Mouse (Mus musculus): ENCODE data around the gene Ercc4. TPM values are rescaled to one million over a fixed set of nuclear protein-coding genes. Genes with fewer than 3 reads are reported as not detected.

Gene Ercc4
- polyA plus RNA-seq, 1 experiment from 2014 or later, result 9.4 TPM

GRCm38 (mm10) chr16:13153215-13153614 lies 43.7 kb downstream of the Ercc4 start:
- H3K27ac ChIP-seq (ENCODE audit: low read depth, low read length), result no peak overlapping the region
- no peaks in the 10 kb centered on the region for H3K27me3 ChIP-seq (ENCODE audit: control insufficient read depth, insufficient read depth, low read length)
- H3K4me3 ChIP-seq (ENCODE audit: low read depth, low read length), result no peak overlapping the region
- H3K36me3 ChIP-seq (ENCODE audit: control insufficient read depth, insufficient read depth, low read length), result peaks cover under 1% of the 10 kb centered on the region; the same call in 1 of the 2 replicates
- H3K9ac ChIP-seq (ENCODE audit: low read depth, low read length), result no peak overlapping the region
- H3K4me2 ChIP-seq, result no peak overlapping the region
- WGBS (ENCODE audit: insufficient replicate concordance), result 83% methylated on average over 4 of the region's 4 CpGs
- H3K4me1 ChIP-seq (ENCODE audit: control insufficient read depth, insufficient read depth, low read length), result peaks cover 5% of the 10 kb centered on the region
- H3K9me3 ChIP-seq (replicated peaks; ENCODE audit: control insufficient read depth, low read length), result no peaks in the 10 kb centered on the region
- no peak for ATAC-seq (replicated peaks; ENCODE audit: insufficient number of reproducible peaks, low FRiP score, low TSS enrichment)

- H3K9me3 ChIP-seq (replicated peaks; ENCODE audit: control insufficient read depth, low read length), result no peaks in the 10 kb centered on the region
- H3K4me1 ChIP-seq (ENCODE audit: control insufficient read depth, insufficient read depth, low read length), result peaks cover 6% of the 10 kb centered on the region
- H3K4me2 ChIP-seq, result no peak overlapping the region
- ATAC-seq (replicated peaks; ENCODE audit: insufficient number of reproducible peaks, low FRiP score, low TSS enrichment), result no peak
- H3K9ac ChIP-seq (ENCODE audit: low read depth, low read length), result no peak overlapping the region
- no peaks in the 10 kb centered on the region for H3K27me3 ChIP-seq (ENCODE audit: control insufficient read depth, insufficient read depth, low read length)
- H3K27ac ChIP-seq (ENCODE audit: low read depth, low read length), result no peak overlapping the region
- H3K36me3 ChIP-seq (ENCODE audit: control insufficient read depth, insufficient read depth, low read length), result no peaks in the 10 kb centered on the region
- H3K4me3 ChIP-seq (ENCODE audit: low read depth, low read length), result no peak overlapping the region
These were observed 44.9 kb downstream of the Ercc4 start for GRCm38 (mm10) chr16:13154352-13154751.

GRCm38 (mm10) chr16:13157314-13157713 lies 47.8 kb downstream of the Ercc4 start:
- Histone ChIP-seq H3K9me3 (replicated peaks; ENCODE audit: control insufficient read depth, low read length) (no peaks in the 10 kb centered on the region), H3K27me3 (ENCODE audit: control insufficient read depth, insufficient read depth, low read length) (no peaks in the 10 kb centered on the region), H3K4me2 (0 out of 2 replicates have a peak overlapping the region, but pooled peaks have one; percentile 29), H3K27ac (ENCODE audit: low read depth, low read length) (no peak overlapping the region; the same call in 1 of the 2 replicates), H3K36me3 (ENCODE audit: control insufficient read depth, insufficient read depth, low read length) (no peaks in the 10 kb centered on the region), H3K9ac (ENCODE audit: low read depth, low read length) (no peak overlapping the region), H3K4me1 (ENCODE audit: control insufficient read depth, insufficient read depth, low read length) (peaks cover 8% of the 10 kb centered on the region), H3K4me3 (ENCODE audit: low read depth, low read length) (no peak overlapping the region)
- 6% methylated on average over 6 of the region's 6 CpGs for WGBS (ENCODE audit: insufficient replicate concordance)
- ATAC-seq (replicated peaks; ENCODE audit: insufficient number of reproducible peaks, low FRiP score, low TSS enrichment), result no peak

- no peak overlapping the region for H3K9ac ChIP-seq (ENCODE audit: low read depth, low read length)
- 67% methylated on average over 3 of the region's 3 CpGs for WGBS (ENCODE audit: insufficient replicate concordance)
- H3K4me1 ChIP-seq (ENCODE audit: control insufficient read depth, insufficient read depth, low read length), result peaks cover 8% of the 10 kb centered on the region
- H3K4me3 ChIP-seq (ENCODE audit: low read depth, low read length), result no peak overlapping the region
- no peaks in the 10 kb centered on the region for H3K9me3 ChIP-seq (replicated peaks; ENCODE audit: control insufficient read depth, low read length)
- no peaks in the 10 kb centered on the region for H3K27me3 ChIP-seq (ENCODE audit: control insufficient read depth, insufficient read depth, low read length)
- no peaks in the 10 kb centered on the region for H3K36me3 ChIP-seq (ENCODE audit: control insufficient read depth, insufficient read depth, low read length)
- H3K4me2 ChIP-seq, result no peak overlapping the region
- no peak for ATAC-seq (replicated peaks; ENCODE audit: insufficient number of reproducible peaks, low FRiP score, low TSS enrichment)
- H3K27ac ChIP-seq (ENCODE audit: low read depth, low read length), result no peak overlapping the region
These were observed 48.7 kb downstream of the Ercc4 start for GRCm38 (mm10) chr16:13158153-13158670.

GRCm38 (mm10) chr16:13158906-13159889 lies 49.7 kb downstream of the Ercc4 start:
- 0 out of 2 replicates have a peak overlapping the region, but pooled peaks have one; percentile 22 for H3K9ac ChIP-seq (ENCODE audit: low read depth, low read length)

GRCm38 (mm10) chr16:13159927-13160644 lies 50.6 kb downstream of the Ercc4 start:
- Histone ChIP-seq H3K4me2 (peak overlapping the region; percentile 60), H3K4me1 (ENCODE audit: control insufficient read depth, insufficient read depth, low read length) (peaks cover 8% of the 10 kb centered on the region), H3K27me3 (ENCODE audit: control insufficient read depth, insufficient read depth, low read length) (no peaks in the 10 kb centered on the region), H3K27ac (ENCODE audit: low read depth, low read length) (no peak overlapping the region), H3K9ac (ENCODE audit: low read depth, low read length) (no peak overlapping the region), H3K9me3 (replicated peaks; ENCODE audit: control insufficient read depth, low read length) (no peaks in the 10 kb centered on the region), H3K36me3 (ENCODE audit: control insufficient read depth, insufficient read depth, low read length) (no peaks in the 10 kb centered on the region), H3K4me3 (ENCODE audit: low read depth, low read length) (0 out of 2 replicates have a peak overlapping the region, but pooled peaks have one; percentile 18)
- WGBS (ENCODE audit: insufficient replicate concordance), result 4% methylated on average over 29 of the region's 29 CpGs
- peak; percentile 89 for ATAC-seq (replicated peaks; ENCODE audit: insufficient number of reproducible peaks, low FRiP score, low TSS enrichment)

More at GRCm38 (mm10) chr16:13158906-13159889, 49.7 kb downstream of the Ercc4 start:
- Histone ChIP-seq H3K27me3 (ENCODE audit: control insufficient read depth, insufficient read depth, low read length) (no peaks in the 10 kb centered on the region), H3K27ac (ENCODE audit: low read depth, low read length) (no peak overlapping the region), H3K36me3 (ENCODE audit: control insufficient read depth, insufficient read depth, low read length) (no peaks in the 10 kb centered on the region), H3K4me2 (peak overlapping the region; percentile 20; the same call in 1 of the 2 replicates), H3K9me3 (replicated peaks; ENCODE audit: control insufficient read depth, low read length) (no peaks in the 10 kb centered on the region), H3K4me1 (ENCODE audit: control insufficient read depth, insufficient read depth, low read length) (peaks cover 8% of the 10 kb centered on the region), H3K4me3 (ENCODE audit: low read depth, low read length) (no peak overlapping the region)
- ATAC-seq (replicated peaks; ENCODE audit: insufficient number of reproducible peaks, low FRiP score, low TSS enrichment), result 0 out of 2 replicates have a peak, but pooled peaks have one; percentile 25
- 25% methylated on average over 13 of the region's 13 CpGs for WGBS (ENCODE audit: insufficient replicate concordance)

GRCm38 (mm10) chr16:13161516-13161915 lies 52.0 kb downstream of the Ercc4 start:
- no peak overlapping the region for H3K9ac ChIP-seq (ENCODE audit: low read depth, low read length)
- ATAC-seq (replicated peaks; ENCODE audit: insufficient number of reproducible peaks, low FRiP score, low TSS enrichment), result no peak
- no peaks in the 10 kb centered on the region for H3K27me3 ChIP-seq (ENCODE audit: control insufficient read depth, insufficient read depth, low read length)
- no peak overlapping the region for H3K4me3 ChIP-seq (ENCODE audit: low read depth, low read length)
- no peaks in the 10 kb centered on the region for H3K9me3 ChIP-seq (replicated peaks; ENCODE audit: control insufficient read depth, low read length)
- peaks cover 8% of the 10 kb centered on the region for H3K4me1 ChIP-seq (ENCODE audit: control insufficient read depth, insufficient read depth, low read length)
- WGBS (ENCODE audit: insufficient replicate concordance), result 78% methylated on average over 5 of the region's 5 CpGs
- no peak overlapping the region for H3K4me2 ChIP-seq
- H3K27ac ChIP-seq (ENCODE audit: low read depth, low read length), result no peak overlapping the region
- no peaks in the 10 kb centered on the region for H3K36me3 ChIP-seq (ENCODE audit: control insufficient read depth, insufficient read depth, low read length)

- H3K27ac ChIP-seq (ENCODE audit: low read depth, low read length), result no peak overlapping the region
- no peak for ATAC-seq (replicated peaks; ENCODE audit: insufficient number of reproducible peaks, low FRiP score, low TSS enrichment)
- no peaks in the 10 kb centered on the region for H3K27me3 ChIP-seq (ENCODE audit: control insufficient read depth, insufficient read depth, low read length)
- no peaks in the 10 kb centered on the region for H3K4me1 ChIP-seq (ENCODE audit: control insufficient read depth, insufficient read depth, low read length)
- H3K36me3 ChIP-seq (ENCODE audit: control insufficient read depth, insufficient read depth, low read length), result no peaks in the 10 kb centered on the region
- H3K9ac ChIP-seq (ENCODE audit: low read depth, low read length), result no peak overlapping the region
- no peaks in the 10 kb centered on the region for H3K9me3 ChIP-seq (replicated peaks; ENCODE audit: control insufficient read depth, low read length)
- WGBS (ENCODE audit: insufficient replicate concordance), result 70% methylated on average over 3 of the region's 3 CpGs
- H3K4me2 ChIP-seq, result no peak overlapping the region
- no peak overlapping the region for H3K4me3 ChIP-seq (ENCODE audit: low read depth, low read length)
These were observed 58.2 kb downstream of the Ercc4 start for GRCm38 (mm10) chr16:13167731-13168130.

Measured in heart, embryonic 11.5 days (tissue).